Mouse (Mus musculus): ENCODE data around the gene Dkk2.
"Not testable (repeated sequence)": the region's sequence is repeated elsewhere in the genome, so short reads cannot be mapped to it uniquely, and the experiment has no call there.

Gene Dkk2

DNA sequence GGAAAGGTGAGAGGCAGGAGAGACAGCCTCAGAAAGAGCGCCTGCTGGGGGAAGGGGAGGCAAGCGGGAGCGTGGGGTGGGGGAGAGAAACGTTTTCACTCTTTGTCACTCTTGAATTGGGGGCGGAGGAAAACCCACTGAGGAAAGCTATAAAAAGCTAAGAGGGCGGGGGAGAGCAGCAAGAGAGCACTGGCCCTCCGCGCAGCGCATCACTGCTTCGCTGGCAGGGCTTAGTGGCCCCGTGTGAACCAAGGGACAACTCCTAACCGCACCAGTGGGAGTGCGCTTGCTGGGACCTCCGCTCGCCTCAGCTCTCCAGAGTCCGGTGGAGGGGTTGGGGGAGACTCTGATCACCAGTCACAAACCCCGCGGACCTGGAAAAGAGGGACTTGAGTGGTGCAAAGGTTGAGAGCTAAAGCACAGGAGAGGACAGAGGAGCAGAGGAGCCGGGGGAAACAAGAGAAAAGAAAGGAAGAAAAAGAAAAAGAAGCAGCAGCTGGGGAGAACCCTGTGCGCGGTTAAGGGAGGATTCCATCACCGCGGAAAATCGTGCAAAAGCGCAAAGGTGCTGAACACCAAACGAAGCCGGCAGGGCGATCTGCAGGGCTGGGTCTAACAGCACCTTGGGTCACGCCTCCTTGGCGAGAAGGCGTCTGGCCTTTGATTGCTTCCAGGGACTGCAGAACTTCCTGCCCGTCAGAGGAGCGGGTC lies at the start of gene Dkk2:
TSS of gene Dkk2 (plus strand) at position 181 of the 711 bp plus-strand sequence.
- no peak for DNase-seq (ENCODE audit: low spot score)

DNA sequence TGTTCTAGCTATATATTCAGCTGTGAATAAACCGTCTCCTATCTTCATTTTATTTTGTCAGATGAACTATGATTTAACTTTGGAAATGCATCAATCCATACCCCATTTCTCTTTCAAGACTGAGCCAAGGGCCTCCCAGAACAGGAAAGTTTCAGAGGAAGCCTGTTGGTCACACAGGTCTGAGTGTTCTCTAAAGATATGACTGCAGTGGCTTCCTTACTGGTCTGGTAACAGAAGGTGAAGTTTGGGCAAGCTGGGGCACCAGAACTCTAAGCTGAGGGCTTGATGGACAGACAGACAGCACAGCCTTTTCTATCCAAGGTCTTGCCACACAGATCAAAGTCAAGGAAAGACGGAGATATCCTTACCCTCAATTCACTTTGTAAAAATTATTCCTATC lies 48.4 kb upstream of the Dkk2 start:
- DNase-seq (ENCODE audit: low spot score), result no peak

DNA sequence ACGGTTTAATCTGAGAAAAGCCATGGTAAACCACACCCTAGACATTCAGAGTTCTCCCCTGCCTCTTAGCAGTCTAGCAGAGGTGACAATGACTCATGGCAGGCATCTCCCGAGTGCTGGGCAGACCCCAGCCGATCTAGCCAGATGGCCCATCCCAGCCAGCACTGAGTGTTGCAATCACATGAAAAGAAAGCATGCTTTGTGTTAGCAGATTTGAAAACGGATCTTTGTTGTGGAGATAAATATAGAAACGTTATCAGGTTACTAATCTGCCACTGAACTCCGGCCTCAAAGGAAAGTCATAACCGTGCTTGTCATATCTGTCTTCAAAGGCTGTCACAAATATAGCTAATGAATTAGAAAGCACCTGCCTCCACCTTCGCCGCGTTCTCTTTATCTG lies 47.4 kb upstream of the Dkk2 start:
- no peak for DNase-seq (ENCODE audit: low spot score)

DNA sequence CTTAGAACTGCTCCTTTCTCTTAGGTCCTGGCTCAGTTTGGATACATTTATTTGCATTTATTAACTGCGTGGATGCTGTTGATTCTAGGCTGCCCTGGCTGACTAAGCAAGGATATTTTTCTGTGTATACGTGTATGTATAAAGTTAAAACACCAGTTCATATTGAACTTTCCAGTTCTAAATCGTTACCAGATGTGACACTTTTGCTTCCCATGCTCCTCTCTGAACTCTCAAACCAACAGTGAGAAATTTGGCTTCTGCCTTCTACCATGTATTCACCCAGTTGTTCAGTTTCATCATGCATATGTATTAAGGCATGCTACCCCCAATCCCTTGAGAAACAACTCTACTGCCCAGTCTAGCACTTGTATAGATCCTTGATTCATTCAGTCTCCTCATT lies 45.0 kb upstream of the Dkk2 start:
- no peak for DNase-seq (ENCODE audit: low spot score)

DNA sequence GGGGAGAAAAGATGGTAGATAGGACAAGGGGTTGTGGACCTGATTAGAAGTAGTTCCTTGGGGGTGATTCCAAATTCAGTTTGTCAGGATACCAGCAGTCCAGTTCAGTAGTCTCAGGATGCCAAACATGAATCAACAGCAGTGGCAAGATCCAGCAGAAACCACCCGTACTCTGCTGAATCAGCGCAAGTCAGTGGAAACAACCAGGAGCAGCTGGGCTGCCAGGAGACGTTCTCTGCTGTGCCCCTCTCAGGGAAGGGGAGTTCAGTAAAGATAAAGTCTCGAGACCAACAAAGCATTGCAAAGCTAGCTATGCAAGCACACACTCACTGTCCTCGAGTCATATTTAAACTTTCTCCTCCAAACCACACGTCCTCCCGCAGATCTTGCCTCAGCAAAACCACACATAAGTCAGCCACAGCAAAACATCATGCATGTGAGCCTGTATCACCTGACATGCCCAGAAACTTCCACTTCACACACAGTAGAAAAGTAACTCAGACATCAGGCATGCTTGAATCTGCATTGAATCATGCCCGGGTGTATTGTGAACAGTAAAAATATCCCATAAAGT lies 34.1 kb upstream of the Dkk2 start:
- DNase-seq (ENCODE audit: low spot score), result no peak

DNA sequence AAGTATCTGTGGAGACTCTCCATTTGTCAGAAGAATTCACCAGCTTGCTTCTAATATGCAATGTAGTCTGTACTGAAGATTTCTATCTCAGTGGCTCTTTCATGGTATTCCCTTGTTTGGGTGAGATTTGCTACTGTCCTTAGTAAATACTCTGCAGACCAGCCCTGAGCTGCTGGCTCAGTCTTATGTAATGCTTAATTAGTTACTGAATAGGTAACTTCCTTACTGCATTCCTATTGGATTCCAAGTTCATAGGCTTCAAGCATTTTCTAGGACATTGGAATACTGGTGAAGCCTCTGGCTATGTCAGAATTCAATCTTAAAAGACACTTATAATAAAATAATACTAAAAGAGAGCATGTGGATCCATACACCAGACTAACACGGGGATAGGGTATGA lies 22.3 kb upstream of the Dkk2 start:
- not testable (repeated sequence) for DNase-seq (ENCODE audit: low spot score)

DNA sequence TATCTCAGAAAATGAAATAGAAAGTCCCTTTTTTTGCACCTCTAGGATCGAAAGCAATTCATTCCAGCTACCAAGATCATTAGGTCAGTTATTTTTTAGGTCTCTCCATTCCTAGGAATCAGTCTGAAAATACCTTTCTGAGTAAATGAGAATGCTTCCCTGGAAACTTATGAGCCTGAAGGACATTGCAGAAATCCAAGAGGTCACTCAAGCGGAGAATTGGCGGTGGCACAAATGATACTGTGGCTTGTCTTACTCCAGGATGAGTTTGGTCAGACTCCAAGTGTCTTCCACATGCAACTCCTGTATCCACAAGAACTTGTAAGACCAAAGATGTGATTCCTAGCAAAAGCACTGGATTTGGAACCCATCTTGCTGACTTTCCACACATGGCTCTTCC lies 21.7 kb upstream of the Dkk2 start:
- DNase-seq (ENCODE audit: low spot score), result no peak

DNA sequence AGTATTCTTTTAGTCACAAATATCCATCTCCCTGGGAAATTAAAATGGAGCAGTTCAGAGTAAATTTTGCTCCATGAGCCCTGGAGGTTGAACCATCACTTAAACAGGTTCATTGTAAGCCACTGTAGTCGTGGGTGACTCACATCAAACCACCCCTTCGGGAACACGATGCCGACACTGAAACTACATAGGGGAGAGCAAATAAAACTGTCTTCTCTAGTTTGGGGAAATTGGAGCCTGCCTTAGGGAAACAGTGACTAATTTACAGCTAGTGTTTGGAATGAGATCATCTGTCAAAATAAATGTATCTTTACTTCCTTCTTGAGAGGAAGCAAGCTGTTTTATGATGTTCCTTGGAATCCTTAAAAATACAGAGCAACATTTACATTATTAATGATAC lies 21.1 kb upstream of the Dkk2 start:
- DNase-seq (ENCODE audit: low spot score), result no peak

DNA sequence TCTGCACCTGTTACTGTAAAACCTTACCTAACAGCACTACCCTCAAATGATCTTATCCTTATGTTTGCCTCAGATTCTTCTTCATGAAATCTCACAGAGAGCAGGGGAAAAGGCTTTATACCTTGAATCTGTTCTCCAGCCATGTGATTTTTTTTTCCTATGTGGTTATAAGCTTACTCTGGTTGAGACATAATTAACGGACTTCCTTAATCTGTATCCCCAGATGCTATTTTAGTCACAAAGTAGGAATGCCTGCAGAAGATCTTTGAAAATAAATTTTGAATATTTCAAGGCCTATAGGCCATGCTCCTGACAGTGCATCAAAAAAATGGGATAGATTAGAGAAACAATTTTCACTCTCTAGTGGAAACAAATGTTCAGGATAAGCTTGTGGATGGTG lies 20.2 kb upstream of the Dkk2 start:
- no peak for DNase-seq (ENCODE audit: low spot score)

DNA sequence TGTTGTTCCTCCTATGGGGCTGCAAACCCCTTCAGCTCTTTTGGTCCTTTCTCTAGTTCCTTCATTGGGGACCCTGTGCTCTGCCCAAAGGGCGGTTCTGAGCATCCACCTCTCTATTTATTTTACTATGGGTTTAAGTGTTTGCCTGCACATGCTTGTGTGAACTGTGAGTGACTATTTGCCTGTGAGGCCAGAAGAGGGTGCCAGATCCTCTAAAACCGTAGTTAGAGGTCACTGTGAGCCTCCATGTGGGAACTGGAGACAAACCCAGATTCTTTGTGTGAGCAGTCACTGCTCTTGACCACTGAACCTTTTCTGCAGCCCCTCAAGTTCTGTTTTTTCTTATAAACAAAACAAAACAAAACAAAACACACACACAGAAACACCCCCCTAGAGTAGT lies 14.1 kb upstream of the Dkk2 start:
- no peak for DNase-seq (ENCODE audit: low spot score)

DNA sequence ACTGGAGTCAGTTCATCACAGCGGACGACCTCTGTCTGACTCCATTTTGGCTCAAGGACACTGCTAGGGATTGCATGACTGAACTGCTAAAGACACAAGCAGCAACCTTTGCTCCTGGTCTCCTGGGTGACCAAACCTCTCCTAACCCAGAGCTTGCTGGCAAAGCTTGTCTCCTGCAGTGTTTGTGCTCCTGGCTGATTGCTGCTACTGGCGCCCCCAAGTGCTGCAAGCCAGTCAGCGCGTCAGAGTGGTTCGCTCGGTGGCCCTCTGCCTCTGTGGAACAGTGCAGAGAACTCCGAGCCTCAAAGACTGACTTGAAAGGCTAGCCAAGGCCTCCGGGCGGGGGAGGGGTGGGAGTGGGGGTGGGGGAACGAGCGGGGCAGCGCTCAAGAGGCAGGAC lies 1.1 kb upstream of the Dkk2 start:
- no peak for DNase-seq (ENCODE audit: low spot score)

DNA sequence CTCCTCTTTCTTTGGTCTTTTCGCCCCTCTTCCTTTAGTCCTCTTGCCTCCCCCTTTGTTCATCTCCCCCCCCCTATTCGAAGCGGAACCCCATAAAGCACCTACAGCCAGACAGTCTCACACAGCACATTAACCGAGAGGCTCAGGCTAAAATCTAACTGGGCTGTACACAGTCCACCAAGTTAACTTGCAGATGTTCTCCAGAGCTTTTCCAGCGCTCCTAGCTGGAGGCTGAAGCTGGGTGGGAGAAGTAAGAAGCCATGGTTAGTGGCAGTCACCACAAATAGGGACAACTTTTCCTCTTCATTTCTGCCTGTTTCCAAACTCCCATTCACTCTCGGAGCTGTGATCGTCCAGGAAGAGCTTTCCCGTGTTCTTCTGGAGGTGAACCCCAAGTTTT lies 412 bp upstream of the Dkk2 start:
- no peak for DNase-seq (ENCODE audit: low spot score)

DNA sequence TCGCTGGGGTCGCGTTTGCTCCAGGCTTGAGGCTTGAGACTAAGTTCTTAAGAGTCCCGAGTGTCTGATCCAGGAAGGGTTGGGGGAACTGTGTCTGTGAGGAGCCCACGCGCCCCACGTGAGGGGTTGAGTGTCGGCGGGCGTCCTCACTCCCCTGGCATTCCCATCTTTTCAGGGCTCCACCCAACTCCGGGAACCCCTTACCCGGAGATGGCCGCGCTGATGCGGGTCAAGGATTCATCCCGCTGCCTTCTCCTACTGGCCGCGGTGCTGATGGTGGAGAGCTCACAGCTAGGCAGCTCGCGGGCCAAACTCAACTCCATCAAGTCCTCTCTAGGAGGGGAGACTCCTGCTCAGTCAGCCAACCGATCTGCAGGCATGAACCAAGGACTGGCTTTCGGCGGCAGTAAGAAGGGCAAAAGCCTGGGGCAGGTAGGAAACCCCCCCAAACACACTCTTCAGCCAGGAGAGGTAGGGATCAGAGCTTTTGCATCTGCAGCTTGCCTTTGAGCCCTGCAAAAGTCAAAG lies 795 bp downstream of the Dkk2 start:
- DNase-seq (ENCODE audit: low spot score), result no peak

DNA sequence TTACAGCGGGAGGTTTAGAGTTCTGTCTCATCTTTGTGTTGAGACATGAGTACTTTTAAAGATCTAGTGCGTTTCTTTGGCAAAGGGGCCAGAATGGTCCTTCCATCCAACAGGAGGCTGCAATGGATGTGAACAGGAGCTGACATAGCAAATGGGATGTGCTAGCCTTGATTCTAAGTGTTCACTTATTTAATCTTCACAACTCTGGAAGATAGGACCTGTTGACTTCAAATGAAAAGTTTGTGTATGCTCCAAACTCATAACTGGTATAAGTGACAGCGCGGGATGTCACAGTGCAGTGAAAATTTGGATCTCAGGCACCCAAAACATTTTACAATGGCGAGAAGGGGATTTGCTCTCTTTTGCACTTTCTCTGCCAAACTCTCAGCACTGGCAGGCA lies 1.4 kb downstream of the Dkk2 start:
- no peak for DNase-seq (ENCODE audit: low spot score)

DNA sequence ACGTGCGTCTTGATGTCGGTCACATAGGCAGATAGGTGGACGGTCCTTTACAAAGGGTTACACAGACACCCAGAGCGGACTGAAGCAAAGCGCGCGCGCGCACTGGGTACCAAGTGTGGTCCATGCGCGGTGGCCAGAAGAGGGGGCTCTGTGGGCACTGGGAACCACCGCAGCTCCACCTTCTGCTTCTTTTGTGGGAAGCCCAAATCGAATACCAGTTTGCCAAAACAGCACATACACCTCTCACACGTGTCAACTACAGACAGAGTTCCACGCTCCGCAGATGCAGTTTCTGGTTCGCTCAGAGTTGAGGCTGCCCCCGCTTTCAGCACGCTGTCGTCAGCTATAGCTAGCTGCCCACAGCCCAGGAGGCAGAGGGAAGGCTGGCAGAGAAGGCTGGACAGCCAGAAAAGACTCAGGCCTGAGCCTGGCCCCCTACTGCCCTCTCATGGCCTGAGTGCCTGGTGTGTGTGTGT lies 2.0 kb downstream of the Dkk2 start:
- no peak for DNase-seq (ENCODE audit: low spot score)

DNA sequence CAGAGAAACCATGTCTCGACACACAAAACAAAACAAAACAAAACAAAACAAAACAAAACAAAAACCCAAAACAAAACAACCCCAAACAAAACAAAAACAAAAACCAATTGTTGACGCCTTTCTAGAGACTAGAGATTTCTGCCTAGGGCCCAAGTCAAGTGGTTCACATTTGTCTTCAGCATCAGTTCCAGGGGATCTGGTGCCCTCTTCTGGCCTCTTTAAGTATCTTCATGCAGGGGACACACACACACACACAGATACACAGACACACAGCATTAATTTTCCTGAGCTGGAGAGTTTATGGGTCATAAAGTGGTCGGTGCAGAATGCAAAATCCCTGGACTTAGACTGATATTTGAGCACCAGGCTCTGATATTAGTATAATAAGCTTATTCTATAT lies 7.9 kb downstream of the Dkk2 start:
- no peak for DNase-seq (ENCODE audit: low spot score)

DNA sequence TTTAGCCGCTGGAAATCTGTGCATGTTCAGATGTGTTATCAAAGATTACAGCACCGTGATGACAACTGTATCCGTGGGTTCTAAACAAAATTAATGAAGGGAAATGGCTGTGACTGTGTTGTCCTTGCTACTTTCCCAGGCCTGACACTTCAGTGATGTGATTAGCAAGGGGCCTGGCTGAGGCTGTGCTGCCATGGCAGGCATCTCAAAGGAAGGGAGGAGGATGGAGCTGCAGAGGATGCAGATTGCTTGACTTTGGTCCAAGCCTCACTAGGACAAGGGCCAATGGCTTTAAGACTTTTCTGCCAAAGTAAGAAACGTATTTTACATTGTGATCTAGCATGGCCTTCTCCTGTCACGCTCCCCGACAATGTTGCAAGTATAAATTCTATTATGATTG lies 11.2 kb downstream of the Dkk2 start:
- no peak for DNase-seq (ENCODE audit: low spot score)

DNA sequence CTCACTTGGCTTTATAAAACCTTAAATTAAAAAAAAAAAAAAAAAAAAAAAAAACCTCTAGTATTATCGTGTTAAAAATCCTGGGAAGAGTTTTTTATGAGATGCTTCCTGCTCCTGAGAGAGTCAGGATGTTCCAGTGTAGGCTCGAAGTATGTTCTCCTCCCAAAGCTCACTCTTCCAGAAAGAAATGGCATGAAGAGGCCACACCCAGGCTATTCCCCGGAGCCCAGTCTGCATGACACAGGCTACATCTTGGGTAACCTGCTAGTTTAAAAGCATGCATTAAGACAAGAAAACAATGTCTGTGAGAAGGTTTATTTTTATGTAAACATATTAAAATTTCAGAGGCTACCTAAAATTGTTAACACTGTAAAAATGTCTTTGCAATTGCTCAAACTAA lies 15.7 kb downstream of the Dkk2 start:
- DNase-seq (ENCODE audit: low spot score), result no peak

DNA sequence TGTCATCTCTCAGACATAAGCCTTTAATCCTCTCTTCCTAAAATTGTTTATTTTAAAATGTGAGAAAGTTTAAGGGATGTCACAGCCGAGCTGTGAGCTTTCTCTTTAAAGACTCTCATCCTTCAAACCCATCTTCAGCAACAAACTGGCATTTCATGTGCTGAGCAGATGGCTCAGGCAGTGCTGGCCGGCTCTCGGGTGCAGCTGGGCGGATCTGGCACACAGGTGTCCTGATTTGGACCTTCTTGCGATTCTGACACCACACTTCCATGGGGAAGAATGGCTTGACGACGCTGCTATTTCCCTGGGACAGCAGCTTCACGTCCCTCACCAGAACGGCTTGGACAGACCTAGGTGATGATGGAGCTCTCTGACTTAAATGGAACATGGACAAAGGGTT lies 17.9 kb downstream of the Dkk2 start:
- no peak for DNase-seq (ENCODE audit: low spot score)

DNA sequence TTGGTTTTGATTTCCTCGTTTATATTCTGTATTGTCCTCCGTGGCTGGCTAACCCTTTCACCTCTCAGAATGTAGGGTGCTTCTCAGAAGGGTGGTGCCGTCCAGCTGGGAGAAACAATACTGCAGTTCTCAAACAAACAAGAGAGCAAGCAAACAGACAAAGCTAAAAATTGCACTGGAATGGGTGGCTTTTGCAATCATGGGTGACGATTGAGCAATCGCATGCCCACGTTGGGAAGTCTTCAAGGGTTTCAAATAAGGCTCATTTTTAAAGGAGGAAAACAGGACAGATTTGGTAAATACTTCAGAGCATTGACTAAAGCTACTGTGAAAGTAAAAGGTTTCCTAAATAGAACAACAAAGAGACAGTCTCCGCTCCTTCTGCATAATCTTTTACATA lies 18.4 kb downstream of the Dkk2 start:
- DNase-seq (ENCODE audit: low spot score), result no peak

DNA sequence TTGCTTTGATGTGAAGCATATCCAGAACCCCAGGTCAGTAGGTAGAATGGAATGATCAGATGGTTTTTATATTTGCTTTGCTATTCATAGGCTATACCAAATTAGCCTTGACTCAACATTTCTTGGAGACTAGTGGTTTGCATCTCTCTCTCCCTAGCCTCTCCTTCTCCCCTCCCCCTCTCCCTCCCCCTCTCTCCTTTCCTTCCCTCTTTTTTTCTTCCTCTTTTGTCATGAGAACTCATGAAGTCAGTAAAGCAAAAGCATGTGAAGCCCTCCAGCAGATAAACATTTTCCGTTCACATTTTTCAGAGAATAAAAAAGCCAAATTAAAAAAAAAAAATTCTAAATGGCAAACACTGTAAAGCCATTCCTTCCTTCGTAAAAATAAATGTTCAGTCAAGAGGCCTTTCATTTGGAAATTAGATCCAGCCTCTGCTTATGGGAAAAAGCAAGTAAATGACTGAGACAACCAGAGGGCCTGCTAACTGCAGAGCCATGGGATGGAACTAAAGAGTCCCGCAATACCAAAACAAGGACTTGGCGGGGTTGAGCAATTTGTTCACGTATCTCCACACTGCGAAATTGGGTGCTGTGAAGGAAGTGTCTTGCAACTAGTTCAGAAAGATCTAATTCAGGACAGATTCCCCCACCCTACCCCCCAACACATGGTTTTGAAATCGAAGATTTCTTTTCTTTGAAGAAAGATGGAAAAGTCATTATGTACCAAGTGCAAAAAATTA lies 30.9 kb downstream of the Dkk2 start:
- DNase-seq (ENCODE audit: low spot score), result no peak

DNA sequence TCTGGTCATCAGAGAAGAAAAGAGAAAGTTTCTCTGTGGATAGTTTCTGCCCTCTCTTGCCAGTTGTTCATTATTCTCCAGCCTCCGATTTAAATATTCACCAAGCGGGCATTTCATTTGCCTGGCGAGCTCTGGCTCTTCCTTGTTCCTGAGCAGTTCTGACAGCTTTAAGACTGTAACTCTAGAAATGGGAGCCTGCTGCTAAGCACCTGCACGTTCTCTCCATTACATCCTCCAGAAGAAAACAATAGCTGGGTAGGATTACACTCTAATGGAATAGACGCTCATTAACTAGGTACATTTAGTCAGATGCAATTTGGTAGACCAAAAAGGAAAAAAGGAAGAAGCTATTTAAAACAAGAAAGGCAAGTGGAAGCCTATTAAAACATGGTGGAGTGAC lies 36.3 kb downstream of the Dkk2 start:
- DNase-seq (ENCODE audit: low spot score), result no peak

DNA sequence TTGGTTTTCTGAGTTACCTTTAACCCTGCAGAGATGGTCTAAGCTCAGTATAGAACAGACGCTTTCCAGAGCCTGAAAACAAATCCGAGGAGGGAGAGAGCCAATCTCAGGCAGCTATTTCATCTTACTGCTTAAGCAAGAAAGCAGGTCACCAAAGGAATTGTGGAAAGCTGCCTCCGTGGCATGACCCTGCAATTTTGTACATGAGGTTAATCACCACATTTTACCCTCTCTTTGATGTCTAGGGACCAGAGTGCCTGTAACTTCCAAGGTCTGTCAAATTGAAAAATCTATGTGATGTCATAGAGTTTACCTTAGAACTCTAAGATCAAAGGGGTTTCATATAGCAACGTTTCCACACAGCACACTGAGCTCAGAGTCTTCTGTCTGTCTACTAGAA lies 37.5 kb downstream of the Dkk2 start:
- DNase-seq (ENCODE audit: low spot score), result no peak

Data from urinary bladder, postnatal 25 days (tissue).